Mouse (Mus musculus) NIH3T3 (cell line): ENCODE measurements at regions not wholly inside any gene's neighbourhood (a gene's known extent, or its start where the extent isn't known, plus 50 kb on each side); places are given as distances from the start of the nearest gene placed in this dataset.

Source experiments
- DNase-seq: peaks from one replicate; pipeline ENCODE4 v3.0.0-alpha.2; 2012; ENCODE audit warnings: low read depth

- DNase-seq, result no peak
Observed at GRCm38 (mm10) chr1:195312426-195312825, 135.9 kb upstream of the Cr2 start.

DNA sequence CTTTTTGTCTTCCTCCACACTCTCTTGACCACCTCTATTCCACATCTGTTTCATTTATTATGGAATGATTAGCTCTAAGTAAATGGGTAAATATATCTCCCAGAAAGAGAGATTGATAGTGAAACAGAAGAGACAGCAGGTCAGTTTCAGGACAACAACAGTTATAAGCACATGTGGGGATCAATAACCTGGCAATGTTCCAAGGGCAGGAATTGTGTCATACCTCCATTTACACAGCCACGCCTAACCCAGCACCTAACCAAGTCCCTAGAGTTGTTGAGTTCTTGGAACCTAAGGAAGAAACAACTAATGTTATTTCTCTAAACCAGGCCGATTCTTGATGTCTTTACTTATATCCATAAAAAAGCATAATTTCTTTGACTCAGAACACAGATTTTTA is 108.6 kb upstream of the Cr2 start:
- no peak for DNase-seq

DNA sequence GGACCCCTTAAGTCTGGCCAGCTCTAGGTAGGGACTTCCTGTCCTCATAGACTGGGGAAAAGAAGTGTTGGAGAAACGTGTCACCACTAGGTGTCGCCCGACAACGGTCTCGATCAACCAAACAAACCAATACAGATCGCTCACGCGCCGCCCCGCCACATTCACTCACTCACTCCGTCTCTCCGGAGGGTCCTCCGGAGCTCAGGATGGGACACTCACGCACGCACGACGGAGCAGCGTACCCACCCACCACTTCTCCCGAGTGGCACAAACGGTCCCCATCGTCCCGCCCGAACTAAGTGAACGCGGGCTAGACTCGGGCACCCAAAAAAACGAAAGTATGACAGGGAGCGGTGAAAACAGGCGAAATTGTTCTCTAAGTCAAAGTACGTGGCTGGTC is 65.0 kb upstream of the Cr2 start:
- DNase-seq, result peak; percentile 100

DNA sequence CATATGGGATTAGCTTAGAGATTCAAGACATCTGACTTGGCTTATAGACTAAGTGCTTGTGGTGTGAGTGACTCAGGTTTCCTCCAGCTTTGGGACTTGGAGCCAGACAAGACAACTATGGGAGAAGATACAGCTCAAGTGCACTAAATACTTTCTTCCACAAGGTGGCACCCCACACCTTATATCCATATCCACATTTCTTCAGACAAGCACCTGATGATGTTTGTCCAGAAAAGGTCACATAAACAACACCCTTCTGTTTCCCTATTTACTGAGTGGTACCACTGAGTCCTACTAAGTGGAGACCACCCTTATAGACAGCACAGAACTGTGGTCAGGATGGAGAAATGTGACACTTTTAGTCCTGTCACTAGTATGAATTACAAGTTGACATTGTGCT is 56.1 kb upstream of the Cr2 start:
- peak; percentile 87 for DNase-seq

DNA sequence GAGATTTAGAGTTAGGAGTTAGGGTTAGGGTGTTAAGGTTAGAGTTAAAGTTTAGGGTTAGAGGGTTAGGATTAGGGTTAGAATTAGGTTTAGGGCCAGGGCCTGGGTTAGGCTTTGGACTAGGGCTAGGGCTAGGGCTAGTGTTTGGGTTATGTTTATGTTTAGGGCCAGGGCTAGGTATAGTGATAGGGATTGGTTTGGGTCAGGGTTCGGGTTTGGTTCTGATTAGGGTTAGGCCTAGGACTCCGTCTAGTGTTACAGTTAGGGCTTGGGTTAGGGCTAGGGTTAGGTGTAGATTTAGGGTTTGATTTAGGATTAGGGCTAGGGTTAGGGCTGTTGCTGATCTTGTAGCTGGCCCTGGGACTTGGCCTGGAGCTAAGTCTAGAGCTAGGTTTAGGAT is 50.5 kb upstream of the Cr2 start:
- DNase-seq, result no peak
